Comparison of ENCODE assay signal across 10 mouse cellular contexts in the genomic region with DNA sequence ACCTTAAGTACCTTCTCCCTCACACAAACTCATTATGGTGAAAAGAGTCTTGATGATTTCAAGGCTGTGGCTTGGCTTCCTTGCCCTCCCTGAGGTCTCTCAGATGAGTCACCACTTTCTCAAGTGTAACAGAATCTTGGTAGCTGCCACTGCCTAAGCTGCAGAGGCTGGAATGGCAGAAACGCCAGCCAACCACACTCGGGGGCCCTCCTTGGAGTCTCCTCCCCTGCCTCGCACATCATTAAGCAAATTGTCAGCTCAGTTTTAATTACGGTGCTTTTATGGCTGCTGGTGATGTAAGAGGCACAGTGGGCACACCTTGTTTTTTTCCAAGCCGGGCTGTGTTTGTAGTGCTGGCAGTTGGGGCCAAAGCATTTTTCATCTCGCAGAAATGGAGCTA.
A peak's percentile ranks its signal among the peaks of the same experiment; 100 is the strongest.
DNase-seq lines count a peak whose midpoint lies in the region; ATAC-seq and TF ChIP-seq lines count a peak whose summit lies in the region.
"Had no signal": no experiment of that assay in that cellular context is flagged by ENCODE, and none has a peak within 500 bp of the region (broad histone marks: within the 10 kb centered on the region; RNA-seq: fewer than 3 reads in every experiment).

No protein-coding gene starts in this region.

- peak; percentile 91 for DNase-seq in Patski (ENCODE audit: low read depth, low spot score)
- DNase-seq in kidney, adult 2 months = peak; percentile 34
- peak; percentile 30 for DNase-seq in lung, postnatal 36 days
- DNase-seq in heart, adult 2 months = no peak
- DNase-seq in heart, embryonic 10.5 days (ENCODE audit: low spot score) = no peak
- no peak for DNase-seq in cerebellum, adult 9-10 months
- DNase-seq: gastrocnemius, postnatal 36 days had no signal

- CTCF ChIA-PET in Patski (lab: Charles Lee) = interaction anchor here (1.0 to 1.5 kb wide), 3 partner anchors 9 to 83 kb away, joined by 3 to 5 read pairs (median 4); no protein-coding TSS in a partner anchor

- no peak for TF ChIP-seq CTCF in intestine, postnatal 0 days (IDR thresholded peaks at IDR 0.05; ENCODE audit: low read depth)
- TF ChIP-seq CTCF in Patski (IDR thresholded peaks at IDR 0.05) = no peak
- no peak for TF ChIP-seq CTCF in kidney, adult 2 months (conservative IDR thresholded peaks at IDR 0.05; ENCODE audit: insufficient read depth, insufficient read length, low read depth, low read length)
- TF ChIP-seq CTCF in heart, adult 2 months (IDR thresholded peaks at IDR 0.05) = no peak

- no peak overlapping the region for H3K9ac ChIP-seq in intestine, embryonic 15.5 days
- H3K9ac ChIP-seq in intestine, postnatal 0 days (ENCODE audit: low read depth, low read length) = no peak overlapping the region
- H3K9ac ChIP-seq in heart, adult 2 months (ENCODE audit: low read depth, low read length) = no peak overlapping the region
- H3K9ac ChIP-seq: limb, embryonic 15.5 days had no signal

- no peaks in the 10 kb centered on the region for H3K27me3 ChIP-seq in intestine, embryonic 15.5 days (replicated peaks)
- H3K27me3 ChIP-seq in intestine, postnatal 0 days (replicated peaks; ENCODE audit: control insufficient read depth, insufficient read depth, low read length) = no peaks in the 10 kb centered on the region
- no peaks in the 10 kb centered on the region for H3K27me3 ChIP-seq in Patski
- no peaks in the 10 kb centered on the region; the same call in 1 of the 2 replicates for H3K27me3 ChIP-seq in kidney, adult 2 months (replicated peaks; ENCODE audit: control insufficient read depth, insufficient read depth, low read length)
- no peaks in the 10 kb centered on the region; the same call in 1 of the 2 replicates for H3K27me3 ChIP-seq in heart, adult 2 months (ENCODE audit: control insufficient read depth, insufficient read depth, low read length)
- H3K27me3 ChIP-seq in heart, embryonic 10.5 days (ENCODE audit: insufficient read depth, poor library complexity, severe bottlenecking) = no peaks in the 10 kb centered on the region
- H3K27me3 ChIP-seq: limb, embryonic 15.5 days had no signal

- no peaks in the 10 kb centered on the region for H3K36me3 ChIP-seq in intestine, embryonic 15.5 days
- no peaks in the 10 kb centered on the region for H3K36me3 ChIP-seq in intestine, postnatal 0 days (ENCODE audit: control insufficient read depth, insufficient read depth)
- H3K36me3 ChIP-seq in kidney, adult 2 months (ENCODE audit: control insufficient read depth, insufficient read depth, low read length) = no peaks in the 10 kb centered on the region
- H3K36me3 ChIP-seq in heart, adult 2 months (ENCODE audit: control insufficient read depth, insufficient read depth, low read length) = no peaks in the 10 kb centered on the region
- no peaks in the 10 kb centered on the region for H3K36me3 ChIP-seq in heart, embryonic 10.5 days
- H3K36me3 ChIP-seq: limb, embryonic 15.5 days had no signal

- intact Hi-C loops in heart, adult 2 months (cut with DNase I) = no loop called here

- no peaks in the 10 kb centered on the region for H3K9me3 ChIP-seq in intestine, embryonic 15.5 days
- no peaks in the 10 kb centered on the region for H3K9me3 ChIP-seq in intestine, postnatal 0 days (ENCODE audit: control insufficient read depth)
- H3K9me3 ChIP-seq in heart, embryonic 10.5 days = no peaks in the 10 kb centered on the region
- H3K9me3 ChIP-seq: limb, embryonic 15.5 days had no signal

- peak; percentile 43; the same call in 1 of the 2 replicates for ATAC-seq in intestine, embryonic 15.5 days
- no peak for ATAC-seq in intestine, postnatal 0 days
- ATAC-seq in Patski = peak; percentile 100

- no peak overlapping the region for H3K27ac ChIP-seq in intestine, embryonic 15.5 days
- H3K27ac ChIP-seq in intestine, postnatal 0 days (ENCODE audit: low read depth, low read length) = no peak overlapping the region
- no peak overlapping the region for H3K27ac ChIP-seq in kidney, adult 2 months (ENCODE audit: insufficient read depth, low read depth, low read length)
- no peak overlapping the region for H3K27ac ChIP-seq in heart, adult 2 months
- H3K27ac ChIP-seq in heart, embryonic 10.5 days = no peak overlapping the region

- H3K4me3 ChIP-seq in intestine, embryonic 15.5 days (replicated peaks) = no peak overlapping the region
- no peak overlapping the region for H3K4me3 ChIP-seq in intestine, postnatal 0 days (ENCODE audit: low read depth, low read length)
- H3K4me3 ChIP-seq in kidney, adult 2 months (ENCODE audit: insufficient read depth, low read depth, low read length) = no peak overlapping the region
- H3K4me3 ChIP-seq in heart, adult 2 months = no peak overlapping the region
- H3K4me3 ChIP-seq in heart, embryonic 10.5 days = no peak overlapping the region
- H3K4me3 ChIP-seq: limb, embryonic 15.5 days had no signal

- no peaks in the 10 kb centered on the region for H3K79me2 ChIP-seq in heart, adult 2 months (replicated peaks; ENCODE audit: control insufficient read depth, insufficient read depth, low read length)

- POLR2A ChIA-PET in Patski (lab: Charles Lee) = no interaction called here

- H3K4me1 ChIP-seq in intestine, embryonic 15.5 days (replicated peaks) = no peaks in the 10 kb centered on the region
- no peaks in the 10 kb centered on the region for H3K4me1 ChIP-seq in intestine, postnatal 0 days (replicated peaks; ENCODE audit: control insufficient read depth, insufficient read depth, low read length)
- no peaks in the 10 kb centered on the region for H3K4me1 ChIP-seq in kidney, adult 2 months (ENCODE audit: control insufficient read depth, insufficient read depth, low read length)
- no peaks in the 10 kb centered on the region for H3K4me1 ChIP-seq in heart, adult 2 months (ENCODE audit: control insufficient read depth, insufficient read depth, low read length)
- H3K4me1 ChIP-seq in heart, embryonic 10.5 days = no peaks in the 10 kb centered on the region
- H3K4me1 ChIP-seq: limb, embryonic 15.5 days had no signal

- TF ChIP-seq POLR2A in kidney, adult 2 months (IDR thresholded peaks at IDR 0.05; ENCODE audit: low read depth, low read length) = no peak
- no peak for TF ChIP-seq POLR2A in heart, adult 2 months (IDR thresholded peaks at IDR 0.05; ENCODE audit: insufficient read depth, low read depth, low read length)

- 39% methylated on average over 6 of the region's 6 CpGs for WGBS in intestine, embryonic 15.5 days
- WGBS in intestine, postnatal 0 days = 43% methylated on average over 6 of the region's 6 CpGs
- 23% methylated on average over 6 of the region's 6 CpGs for WGBS in kidney, adult 2 months
- WGBS in heart, adult 2 months = 80% methylated on average over 6 of the region's 6 CpGs
- WGBS in heart, embryonic 10.5 days = 65% methylated on average over 6 of the region's 6 CpGs

- H3K4me2 ChIP-seq in intestine, embryonic 15.5 days (replicated peaks) = no peak overlapping the region
- no peak overlapping the region for H3K4me2 ChIP-seq in intestine, postnatal 0 days (replicated peaks; ENCODE audit: low read depth)
- H3K4me2 ChIP-seq: limb, embryonic 15.5 days had no signal

- no peak for TF ChIP-seq EP300 in heart, adult 2 months (IDR thresholded peaks at IDR 0.05; ENCODE audit: insufficient read depth, low read depth, low read length)

- in situ Hi-C loops in Patski (cut with MboI; ENCODE audit: low pct_unique_long_range_greater_than_20kb) = no loop called here

Comparison
In these comparisons a context has a peak if more than half of its experiments do, and no peak if none do; other contexts are left out.
1. DNase-seq: peak in Patski (single experiment), kidney, adult 2 months (single experiment) and lung, postnatal 36 days (single experiment); none in heart, adult 2 months (0 of 2), heart, embryonic 10.5 days (single experiment) and cerebellum, adult 9-10 months (single experiment).